Mouse (Mus musculus) thymus, adult 2 months (tissue): Measurements from ENCODE around the gene Kctd18.
"Not testable (repeated sequence)": the region's sequence is repeated elsewhere in the genome, so short reads cannot be mapped to it uniquely, and the experiment has no call there.

ENCODE experiments used
- CTCF ChIP-seq: fragments of 200-500 bp; IDR thresholded peaks from 2 replicates; pipeline ENCODE4 v1.5.1; 2012; ENCODE audit warnings: mild to moderate bottlenecking, control low read depth, low read length, moderate library complexity, borderline replicate concordance; ENCODE audit not compliant: control insufficient read depth, poor library complexity, insufficient read depth; ENCODE audit errors: extremely low read depth
- POLR2A ChIP-seq: fragments of 200-500 bp; IDR thresholded peaks from 2 replicates; pipeline ENCODE4 v1.6.1; 2012; ENCODE audit warnings: mild to moderate bottlenecking, low read length, control low read depth, moderate library complexity; ENCODE audit not compliant: control insufficient read depth, poor library complexity, insufficient read depth; ENCODE audit errors: extremely low read depth

DNA sequence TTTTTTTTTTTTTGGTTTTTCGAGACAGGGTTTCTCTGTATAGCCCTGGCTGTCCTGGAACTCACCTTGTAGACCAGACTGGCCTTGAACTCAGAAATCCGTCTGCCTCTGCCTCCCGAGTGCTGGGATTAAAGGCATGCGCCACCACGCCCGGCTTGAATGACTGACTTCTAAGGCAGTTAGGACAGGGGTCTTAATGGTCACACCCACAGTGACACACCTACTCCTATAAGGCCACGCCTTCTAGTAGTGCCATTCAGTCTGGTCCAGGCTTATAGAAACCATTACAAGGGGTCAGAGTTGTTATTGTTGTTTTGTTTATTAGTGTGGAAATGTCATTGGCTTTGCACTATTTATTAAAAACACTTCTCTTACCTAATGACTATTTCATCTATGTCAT lies 12.4 kb downstream of the Kctd18 start:
- not testable (repeated sequence) for TF ChIP-seq POLR2A, CTCF
